Mouse (Mus musculus): ENCODE data around the gene Ewsr1.

- TF ChIP-seq CTCF (IDR thresholded peaks at IDR 0.05; ENCODE audit: low read depth, low read length) = no peak
- TF ChIP-seq GATA1 (IDR thresholded peaks at IDR 0.05; ENCODE audit: borderline replicate concordance, low read length) = no peak
Measured at GRCm38 (mm10) chr11:5102384-5102783, 3.3 kb upstream of the Ewsr1 start.
